Comparison of ENCODE assay signal across 17 mouse cellular contexts in the genomic region with DNA sequence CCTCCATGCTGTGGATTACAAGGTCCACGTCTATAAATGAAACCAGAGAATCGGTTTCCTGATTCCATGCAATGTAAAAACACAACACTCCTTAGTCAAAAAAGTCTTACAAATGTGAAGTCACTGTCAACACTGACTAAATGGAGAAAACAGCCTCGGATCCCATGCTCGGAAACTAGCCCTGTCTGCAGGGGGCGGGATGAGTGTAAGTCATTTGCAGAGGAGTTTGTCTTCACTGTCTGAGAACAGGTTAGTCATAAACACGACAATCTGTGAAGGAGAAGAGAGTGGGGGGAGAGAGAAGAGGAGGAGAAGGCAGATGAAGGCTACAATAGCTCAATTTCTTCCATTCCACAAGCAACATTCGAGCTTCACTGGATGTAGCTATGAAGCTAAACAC.
"Had no signal": no experiment of that assay in that cellular context is flagged by ENCODE, and none has a peak within 500 bp of the region (broad histone marks: within the 10 kb centered on the region; RNA-seq: fewer than 3 reads in every experiment).

No protein-coding gene starts in this region.

- ATAC-seq: liver, embryonic 12.5 days; liver, postnatal 0 days; lung, postnatal 0 days; midbrain, embryonic 13.5 days; midbrain, embryonic 15.5 days; midbrain, embryonic 16.5 days had no signal

- DNase-seq: left cerebral cortex, postnatal 4 days; liver; liver, embryonic 13.5 days; liver, postnatal 0 days; lung, adult 18-20 months; lung, adult 2 months; lung, embryonic 14.5 days; lung, postnatal 10 days; lung, postnatal 14 days; lung, postnatal 36 days; lung, postnatal 4 days; midbrain, embryonic 14.5 days had no signal
